Mouse (Mus musculus): Measurements from ENCODE around the gene Olfr1291-ps1.

The Olfr1291-ps1 gene

DNA sequence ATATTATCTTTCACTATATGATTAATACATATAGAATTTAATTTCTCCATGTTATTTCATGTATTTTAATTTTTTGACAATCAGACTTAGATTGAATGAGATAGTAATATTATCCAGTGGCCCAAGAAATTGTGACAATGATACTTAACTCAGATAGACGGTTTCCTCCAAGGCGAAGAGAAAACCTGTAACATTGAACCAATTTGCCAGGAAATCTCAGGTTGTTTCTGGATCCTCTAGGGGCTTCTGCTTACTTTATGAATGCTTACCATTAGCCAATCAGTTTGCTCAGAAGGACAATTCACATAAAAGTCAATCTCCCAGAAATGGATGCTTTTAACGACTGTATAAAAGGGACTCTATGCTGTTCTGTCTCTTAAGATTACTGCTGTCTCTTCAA lies at the start of gene Olfr1291-ps1:
Gene Olfr1291-ps1, plus strand, starts transcription at position 301 of the 400 bp plus-strand sequence.
- no peak for DNase-seq (ENCODE audit: low read depth)

- no peak for DNase-seq (ENCODE audit: low read depth)
These were observed 48.1 kb upstream of the Olfr1291-ps1 start, which contains the start of gene Olfr1287 for GRCm38 (mm10) chr2:111448842-111449241. TSS of gene Olfr1287 (plus strand) at chr2:111449142.

DNA sequence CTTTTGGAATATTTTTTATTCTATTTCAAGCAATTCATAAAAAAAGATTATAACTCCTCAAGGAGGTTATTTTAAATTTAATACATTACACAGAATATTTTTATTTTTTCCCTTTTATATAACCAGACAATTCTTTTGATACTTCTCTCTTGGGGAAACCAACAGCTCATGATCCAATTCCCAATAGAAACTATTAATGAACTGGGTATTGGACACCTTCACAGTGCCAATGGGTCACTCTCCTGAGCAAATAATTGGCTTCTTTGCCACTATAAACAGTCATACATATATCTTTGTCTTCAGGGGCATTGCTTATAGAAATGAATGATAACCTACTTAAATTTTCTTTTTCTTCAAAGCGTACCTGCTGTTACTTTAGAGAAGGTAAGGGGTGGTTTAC lies 23.2 kb upstream of the Olfr1291-ps1 start, which contains the start of gene Olfr1288:
Gene Olfr1288, plus strand, starts transcription at position 301 of the 400 bp plus-strand sequence.
- DNase-seq (ENCODE audit: low read depth) = no peak

GRCm38 (mm10) chr2:111480519-111480918 lies 16.5 kb upstream of the Olfr1291-ps1 start, which contains the start of gene Olfr1289:
TSS of gene Olfr1289 (plus strand) at chr2:111480819.
- no peak for DNase-seq (ENCODE audit: low read depth)

DNA sequence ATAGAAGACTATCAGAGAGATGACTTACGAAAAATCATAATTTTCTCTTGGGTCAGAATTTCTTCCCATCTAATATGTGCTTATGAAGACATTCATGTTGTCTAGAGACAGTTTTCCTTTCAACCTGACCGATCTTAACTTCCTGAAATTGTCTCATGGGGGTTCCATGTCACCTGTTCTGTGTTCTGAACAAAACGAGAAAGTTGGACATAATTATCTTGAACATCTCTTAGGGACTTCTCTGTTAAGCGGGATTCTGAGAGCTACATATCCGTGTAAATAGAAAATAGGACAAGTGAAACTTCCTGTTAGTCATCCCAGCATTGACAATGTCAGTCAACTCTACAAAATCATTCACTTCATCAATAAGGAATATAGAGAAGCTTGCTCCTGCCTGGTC lies 3.3 kb upstream of the Olfr1291-ps1 start, which contains the start of gene Olfr1290:
Gene Olfr1290, minus strand, starts transcription at position 101 of the 400 bp plus-strand sequence.
- no peak for DNase-seq (ENCODE audit: low read depth)

- DNase-seq (ENCODE audit: low read depth) = no peak
These were observed 20.5 kb downstream of the Olfr1291-ps1 start for GRCm38 (mm10) chr2:111517451-111517850.

DNA sequence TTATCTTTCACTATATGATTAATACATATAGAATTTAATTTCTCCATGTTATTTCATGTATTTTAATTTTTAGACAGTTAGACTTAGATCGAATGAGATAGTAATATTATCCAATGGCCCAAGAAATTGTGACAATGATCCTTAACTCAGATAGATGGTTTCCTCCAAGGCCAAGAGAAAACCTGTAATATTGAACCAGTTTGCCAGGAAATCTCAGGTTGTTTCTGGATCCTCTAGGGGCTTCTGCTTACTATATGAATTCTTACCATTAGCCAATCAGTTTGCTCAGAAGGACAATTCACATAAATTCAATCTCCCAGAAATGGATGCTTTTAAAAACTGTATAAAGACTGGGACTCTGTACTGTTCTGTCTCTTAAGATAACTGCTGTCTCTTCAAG lies 27.9 kb downstream of the Olfr1291-ps1 start, which contains the start of gene Olfr1293-ps:
Gene Olfr1293-ps, plus strand, starts transcription at position 301 of the 400 bp plus-strand sequence.
- no peak for DNase-seq (ENCODE audit: low read depth)

DNA sequence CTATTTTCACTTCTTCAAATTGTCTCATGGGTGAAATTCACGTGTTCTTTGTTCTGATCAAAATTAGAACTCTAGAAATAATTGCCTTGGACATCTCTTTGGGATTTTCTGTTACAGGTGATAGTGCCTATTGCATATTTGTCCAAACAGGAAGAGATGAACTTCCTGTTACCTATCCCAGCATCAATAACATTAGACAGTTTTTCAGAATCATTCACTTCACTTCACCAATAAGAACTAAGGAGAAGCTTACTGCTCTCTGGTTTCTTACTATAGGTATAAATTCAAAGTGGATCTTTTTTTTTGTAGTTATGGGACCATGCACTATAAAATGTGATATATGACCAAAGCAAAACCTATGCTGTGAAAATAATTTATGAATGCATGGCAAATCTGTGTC lies 43.2 kb downstream of the Olfr1291-ps1 start, which contains the start of gene Olfr1294:
Gene Olfr1294, minus strand, starts transcription at position 101 of the 400 bp plus-strand sequence.
- DNase-seq (ENCODE audit: low read depth) = no peak
